Mouse (Mus musculus) c-Kit-positive CD71-positive TER-119-positive erythroid progenitor cells, embryonic 14.5 days (primary cell): ENCODE measurements around the gene Slc2a10.

Experiments used
- DNase-seq: peaks from one replicate; pipeline ENCODE4 v3.0.0-alpha.2; 2013; ENCODE audit warnings: low spot score

Gene Slc2a10

DNA sequence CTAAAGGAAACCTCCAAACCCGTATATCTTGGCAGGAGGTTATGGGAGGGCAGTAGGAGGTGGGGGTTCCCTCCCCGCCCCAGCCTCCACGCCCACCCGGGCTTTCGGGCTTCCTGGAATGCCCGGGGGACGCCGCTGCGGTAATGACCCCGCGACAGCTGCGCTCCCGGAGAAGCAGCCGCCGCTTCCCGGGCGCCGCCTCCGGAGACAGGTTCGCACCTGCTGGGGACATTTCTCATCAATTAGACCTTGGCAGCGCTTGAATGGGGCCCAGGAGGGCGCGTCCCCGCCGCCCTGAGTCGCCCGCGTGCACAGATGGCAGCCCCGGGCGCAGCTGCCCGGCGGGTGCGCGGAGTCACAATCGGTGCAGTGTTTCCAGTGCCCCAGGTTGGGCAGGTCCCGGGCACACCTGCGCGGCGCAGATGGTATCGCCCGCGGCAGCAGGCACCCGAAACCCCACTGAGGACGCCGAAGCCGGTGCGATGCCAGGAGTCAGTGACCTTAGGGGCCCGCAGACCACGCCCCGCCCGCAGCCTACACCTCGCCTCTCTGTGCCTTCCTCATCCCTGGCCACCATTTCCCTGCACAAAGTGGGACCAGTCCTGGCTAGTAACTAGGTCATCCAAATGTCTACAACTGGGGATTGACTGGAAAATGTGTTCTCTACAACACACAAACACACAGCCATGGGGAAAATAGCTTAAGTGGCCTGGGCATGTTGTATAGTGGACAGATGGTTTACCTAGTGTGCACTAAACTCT is 59.9 kb downstream of the Slc2a10 start:
- DNase-seq = no peak

DNA sequence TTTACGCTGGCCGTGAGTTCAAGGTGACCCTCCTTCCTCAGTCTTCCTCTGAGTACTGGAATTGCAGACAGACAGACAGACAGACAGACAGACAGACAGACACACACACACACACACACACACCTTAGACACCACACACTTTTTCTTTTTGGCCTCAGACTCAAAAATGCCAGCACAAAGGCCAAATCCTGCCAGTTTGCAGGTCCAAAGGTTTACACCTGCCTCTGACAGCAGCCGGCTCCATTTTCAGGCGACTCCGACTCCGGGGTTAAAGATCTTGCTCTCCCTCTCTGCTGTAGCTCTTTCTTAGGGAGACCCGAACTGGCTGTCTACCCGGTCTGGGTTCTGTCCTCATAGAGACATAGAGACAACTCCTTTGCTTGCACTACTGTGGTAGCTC is 60.5 kb downstream of the Slc2a10 start:
- no peak for DNase-seq

DNA sequence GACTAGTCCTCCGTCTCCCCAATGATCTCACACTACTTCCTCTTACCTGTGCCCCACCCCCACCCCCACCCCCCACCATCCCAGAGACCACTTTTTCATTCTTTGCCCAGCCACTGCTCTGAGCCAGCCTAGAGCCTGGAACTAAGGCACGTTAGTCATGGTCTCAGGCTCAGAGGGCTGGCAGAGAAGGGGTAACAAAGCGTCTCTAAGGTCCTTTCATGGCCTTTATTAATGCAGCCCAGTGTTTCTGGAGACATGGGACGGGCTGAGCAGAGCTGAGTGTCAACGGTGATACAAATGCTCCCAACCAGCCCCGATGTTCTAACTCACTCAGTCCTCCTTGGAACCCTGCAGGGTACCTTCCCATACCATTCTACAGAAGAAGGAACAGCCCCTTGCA is 61.0 kb downstream of the Slc2a10 start:
- DNase-seq = no peak

DNA sequence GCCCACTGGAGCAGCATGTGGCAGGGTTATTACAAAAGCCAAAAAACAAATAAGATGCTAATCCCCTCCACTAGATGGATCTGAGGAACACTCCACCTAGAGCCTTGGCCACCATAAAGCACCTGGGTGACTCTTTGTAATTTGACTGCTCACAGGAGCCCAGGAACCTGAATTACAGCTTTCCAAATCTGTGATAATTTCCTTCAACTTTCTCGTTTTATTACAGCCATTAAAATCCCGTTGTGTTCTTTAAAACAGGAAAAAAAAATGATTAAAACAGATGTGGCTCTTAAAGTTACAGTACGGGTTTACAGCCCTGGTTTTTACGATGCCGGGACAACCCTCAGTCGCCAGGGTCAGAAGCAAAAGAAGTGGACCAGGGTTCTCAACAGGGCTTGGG is 63.3 kb downstream of the Slc2a10 start:
- no peak for DNase-seq

DNA sequence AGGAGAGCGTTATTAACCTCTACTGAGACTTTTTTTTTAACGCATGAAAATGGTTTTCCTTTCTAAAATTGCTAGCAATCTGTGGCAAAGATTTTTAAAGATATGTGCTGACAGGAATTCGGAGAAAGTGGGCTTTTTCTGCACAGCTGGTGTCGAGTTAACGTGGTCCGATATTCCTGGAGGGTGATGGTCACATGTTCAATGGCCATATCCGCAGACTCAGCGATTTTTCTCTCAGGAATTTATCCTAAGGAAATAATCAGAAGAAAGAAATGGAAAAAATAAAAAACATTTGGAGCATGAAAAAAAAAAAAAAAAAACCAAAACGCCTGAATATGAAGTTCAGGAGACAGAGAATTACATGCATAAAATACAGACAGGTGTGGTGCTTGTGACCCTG is 64.2 kb downstream of the Slc2a10 start:
- no peak for DNase-seq

DNA sequence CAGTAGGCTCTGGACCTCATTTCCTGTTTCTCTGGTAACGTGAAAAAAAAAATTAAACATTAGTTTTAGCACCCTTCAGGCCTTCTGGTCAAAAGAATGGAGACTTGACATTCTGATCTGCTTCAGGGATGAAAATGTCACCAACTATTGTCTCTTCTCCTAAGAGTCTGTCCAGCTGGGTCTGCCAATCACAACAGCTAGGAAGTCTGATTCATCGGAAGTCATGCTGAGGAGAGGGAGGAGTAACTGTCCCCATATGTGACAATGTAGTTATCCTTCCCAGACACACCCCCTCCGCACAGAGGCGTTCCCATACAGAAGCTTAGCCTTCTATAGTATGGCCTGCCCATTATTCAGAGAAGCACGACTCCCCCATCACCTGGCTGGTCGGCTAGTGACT is 65.3 kb downstream of the Slc2a10 start:
- DNase-seq = no peak
